Mouse (Mus musculus) hematopoietic stem cell, adult 5-6 weeks (primary cell): Measurements from ENCODE around the gene Rpgr. TPM values are rescaled to one million over a fixed set of nuclear protein-coding genes. Genes with fewer than 3 reads are reported as not detected.

Source experiments
- ATAC-seq, 2 experiments: fragments of 125-278 bp in 1 of 2; replicated peaks in 1 of 2; 2 replicates each; pipeline ENCODE4 v1.8.0; 2016 to 2017; ENCODE audit warnings: inconsistent platforms in 2 of 2, mild to moderate bottlenecking in 2 of 2, moderate number of reproducible peaks in 2 of 2, low read depth in 1 of 2, moderate TSS enrichment in 1 of 2; ENCODE audit not compliant: low FRiP score in 2 of 2, poor library complexity in 2 of 2, severe bottlenecking in 2 of 2, insufficient read depth in 1 of 2, low TSS enrichment in 1 of 2
- total RNA-seq: library from RNA; stranded (forward); fragments of 172-1452, 232-1000 nt; gene quantifications from 2 replicates; pipeline ENCODE4 v1.2.3, GENCODE M21; 2017

The Rpgr gene
- total RNA-seq = 9.7 and 14.9 TPM in 2 replicates

DNA sequence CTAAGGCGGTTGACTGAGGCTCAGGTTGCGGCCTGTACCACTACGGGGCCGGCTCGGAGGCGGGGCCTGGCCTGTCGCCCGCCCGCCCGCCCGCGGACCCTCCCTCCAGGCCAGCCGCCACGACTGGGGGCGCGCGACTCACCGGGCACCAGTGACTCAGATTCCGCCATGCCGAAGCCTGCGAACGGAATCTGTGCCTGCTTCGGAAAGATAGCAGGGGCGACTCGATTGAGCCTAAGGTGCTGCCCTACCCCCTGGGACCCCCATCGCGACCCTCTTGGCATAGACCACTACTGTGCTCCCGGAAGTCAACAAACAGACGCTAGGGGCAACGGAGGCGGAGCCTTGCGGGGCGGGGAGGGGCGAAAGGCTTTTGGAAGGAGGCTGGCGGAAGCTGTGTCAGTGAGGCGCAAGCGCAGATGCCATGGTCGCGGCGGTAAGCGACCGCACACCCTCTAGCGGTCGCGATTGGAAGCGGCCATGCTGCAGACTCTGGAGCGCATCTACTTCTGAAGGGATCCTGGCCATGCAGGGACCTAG, at the start of gene Rpgr:
TSS of gene Rpgr (minus strand) at position 511 of the 540 bp plus-strand sequence.
- peak; percentile 99 for ATAC-seq

GRCm38 (mm10) chrX:10258260-10258659, 41.5 kb upstream of the Rpgr start:
- ATAC-seq = no peak

GRCm38 (mm10) chrX:10257774-10258173, 41.1 kb upstream of the Rpgr start:
- ATAC-seq = no peak

GRCm38 (mm10) chrX:10251852-10252504, 35.3 kb upstream of the Rpgr start, which contains the start of gene Otc:
Gene Otc, plus strand, starts transcription at chrX:10252305.
- ATAC-seq = no peak

DNA sequence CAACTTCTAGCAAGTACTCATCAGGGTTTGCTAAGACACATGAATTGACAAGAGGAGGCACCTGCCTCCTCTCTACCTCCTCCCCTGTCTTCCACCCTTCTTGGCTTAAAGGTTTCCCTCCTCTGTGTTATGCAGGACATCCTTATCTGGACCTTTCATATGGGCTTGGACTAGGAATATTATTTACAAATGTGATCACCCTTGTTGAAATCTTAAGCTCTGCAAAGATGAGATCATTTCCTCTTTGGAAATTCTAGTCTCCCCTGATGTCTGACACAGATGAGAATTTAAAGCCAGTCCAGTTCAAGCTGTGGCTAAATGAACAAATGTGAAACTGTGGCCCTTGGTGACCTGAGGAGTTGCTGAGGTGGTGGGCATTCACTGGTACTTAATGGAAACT, 34.6 kb upstream of the Rpgr start:
- ATAC-seq = no peak

GRCm38 (mm10) chrX:10243916-10244315, 27.2 kb upstream of the Rpgr start:
- no peak for ATAC-seq

- ATAC-seq = no peak
These were observed 22.8 kb upstream of the Rpgr start for GRCm38 (mm10) chrX:10239515-10239914.

- no peak for ATAC-seq
These were observed 17.9 kb upstream of the Rpgr start for GRCm38 (mm10) chrX:10234617-10235016.

- ATAC-seq = no peak
These were observed 16.3 kb upstream of the Rpgr start for GRCm38 (mm10) chrX:10233051-10233450.

DNA sequence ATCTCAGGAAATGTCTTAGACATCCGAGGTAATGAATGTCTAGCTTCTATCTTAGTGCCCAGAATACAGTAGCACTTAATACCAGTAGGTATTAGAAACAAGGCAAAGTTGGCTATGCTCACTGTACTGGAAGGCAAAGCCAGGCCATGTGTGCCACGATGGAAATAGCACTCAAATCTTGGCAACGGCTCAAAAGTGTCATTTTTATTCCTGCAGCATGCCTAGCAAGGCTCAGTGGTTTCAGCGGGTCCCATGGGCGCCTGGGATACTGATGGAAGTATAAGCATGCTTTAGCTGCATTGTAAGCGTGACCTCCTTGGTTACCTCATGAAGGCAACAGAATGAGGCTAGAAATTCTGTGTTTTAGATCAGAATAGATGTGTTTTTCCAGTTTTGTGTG, 2.6 kb upstream of the Rpgr start:
- no peak for ATAC-seq

DNA sequence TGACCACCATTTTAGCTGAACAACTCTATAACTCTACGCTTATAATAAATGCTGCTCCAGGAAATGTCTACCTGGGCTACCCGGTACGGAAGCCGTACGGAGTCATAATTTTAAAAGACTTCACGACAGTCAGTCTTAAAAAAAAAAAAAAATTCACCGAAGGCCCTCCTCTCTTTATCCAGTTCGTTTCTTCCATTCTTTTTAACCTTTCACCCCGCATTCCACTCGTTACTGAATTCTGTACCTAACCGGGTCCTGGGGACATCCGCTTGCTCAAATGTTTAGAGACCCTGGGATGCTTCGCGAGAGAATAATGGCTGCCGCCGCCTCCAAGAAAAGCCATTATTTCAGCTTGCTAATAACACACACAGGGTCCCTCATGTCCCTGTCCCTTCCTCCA, 748 bp downstream of the Rpgr start:
- ATAC-seq = 0 out of 4 replicates have a peak, but pooled peaks of 1 of the 2 experiments have one; percentile 12

- ATAC-seq = no peak
These were observed 10.8 kb downstream of the Rpgr start for GRCm38 (mm10) chrX:10205937-10206336.

DNA sequence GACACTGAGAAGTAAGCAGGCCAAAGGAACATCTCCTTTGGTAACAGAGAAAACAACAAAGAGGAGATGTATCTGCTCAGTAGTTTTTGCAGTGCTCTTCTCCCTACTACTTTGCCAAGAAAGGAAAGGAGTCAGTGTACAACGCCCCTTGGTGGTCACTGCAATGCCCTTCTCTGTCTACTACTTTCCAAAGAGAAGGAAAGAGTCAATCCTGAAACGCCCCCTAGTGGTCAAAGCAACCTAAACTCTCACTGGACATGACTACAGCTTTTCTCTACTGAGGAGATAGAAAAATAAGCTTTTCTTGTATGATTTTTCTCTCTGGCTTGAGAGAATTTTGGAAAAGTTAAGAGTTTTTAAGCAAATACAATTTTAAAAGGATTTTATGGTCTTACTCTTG, 15.4 kb downstream of the Rpgr start:
- no peak; a peak in 1 of 4 replicates for ATAC-seq

DNA sequence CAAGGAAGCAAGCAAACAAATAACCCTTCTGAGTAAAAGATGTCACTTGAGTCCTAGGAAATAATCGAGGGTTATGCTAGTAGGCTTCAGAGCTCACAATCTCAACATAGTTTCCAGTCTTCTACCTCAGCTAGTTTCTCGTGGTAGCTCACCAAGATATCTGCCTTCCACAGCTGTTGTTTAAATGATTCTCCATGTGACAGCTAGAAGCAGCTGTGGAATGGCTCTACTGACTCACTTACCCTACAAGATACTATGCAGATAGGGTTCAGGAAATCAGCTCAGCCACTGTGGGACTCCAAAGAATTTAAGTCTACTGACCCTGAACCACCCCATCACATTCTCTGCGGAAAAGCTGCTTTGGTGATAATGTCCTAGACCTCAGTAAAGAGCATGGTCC, 64.3 kb downstream of the Rpgr start:
- no peak for ATAC-seq

DNA sequence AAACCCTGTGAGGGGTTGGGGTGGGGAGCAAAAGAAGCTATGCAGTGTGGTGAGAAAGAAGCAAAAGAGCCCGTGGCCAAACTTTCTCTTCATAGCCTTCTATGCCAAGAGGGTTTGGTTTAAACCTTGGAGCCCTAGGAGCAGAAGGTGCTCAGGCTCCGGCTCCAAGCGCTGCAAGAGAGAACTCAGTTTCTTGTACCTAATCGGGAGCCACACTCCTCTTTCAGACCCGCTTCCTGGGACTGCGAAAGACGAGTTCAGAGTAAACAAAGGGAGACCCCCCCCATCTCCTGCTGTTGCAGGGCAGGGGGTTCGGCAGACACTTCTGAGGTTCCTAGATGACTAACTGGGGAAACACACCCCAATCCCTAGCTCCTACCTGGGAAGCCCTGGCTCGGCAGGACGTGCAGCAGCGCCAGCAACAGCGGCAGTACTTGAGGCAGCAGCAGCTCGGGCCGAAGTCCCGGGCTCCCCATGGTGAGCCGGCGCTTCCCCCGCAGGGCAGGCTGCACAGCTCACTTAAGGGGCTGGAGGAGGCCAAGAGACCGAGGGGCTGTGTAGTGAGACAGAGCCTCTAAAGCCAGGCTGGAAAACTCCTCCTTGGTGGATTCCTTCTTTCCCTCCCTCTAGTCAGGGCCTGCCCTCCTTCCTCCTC, 99.5 kb downstream of the Rpgr start, which contains the start of gene Srpx:
TSS of gene Srpx (minus strand) at position 645 of the 655 bp plus-strand sequence.
- ATAC-seq = peak in 1 of 2 experiments; percentile 12; a peak in 1 of 4 replicates

- no peak for ATAC-seq
These were observed 100.9 kb downstream of the Rpgr start for GRCm38 (mm10) chrX:10115780-10116179.

DNA sequence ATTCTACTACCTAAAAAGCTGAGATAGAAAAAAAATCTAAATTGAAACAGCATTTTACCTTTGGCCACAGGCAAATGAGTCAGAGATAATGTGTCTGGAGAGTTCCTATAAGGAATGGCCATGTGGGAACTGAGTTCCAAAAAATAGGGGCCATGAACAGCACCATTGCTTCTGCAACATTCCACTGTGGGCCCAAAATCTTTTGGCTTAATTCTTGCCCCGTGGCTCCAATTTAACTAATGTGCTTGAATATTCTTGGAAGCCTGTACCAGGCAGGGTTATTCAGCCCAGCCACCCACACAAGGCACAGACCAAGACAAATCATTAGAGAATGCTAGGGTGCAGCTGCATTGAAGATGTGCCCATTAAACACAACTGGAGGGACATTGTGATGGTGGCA, 106.0 kb downstream of the Rpgr start:
- ATAC-seq = no peak

DNA sequence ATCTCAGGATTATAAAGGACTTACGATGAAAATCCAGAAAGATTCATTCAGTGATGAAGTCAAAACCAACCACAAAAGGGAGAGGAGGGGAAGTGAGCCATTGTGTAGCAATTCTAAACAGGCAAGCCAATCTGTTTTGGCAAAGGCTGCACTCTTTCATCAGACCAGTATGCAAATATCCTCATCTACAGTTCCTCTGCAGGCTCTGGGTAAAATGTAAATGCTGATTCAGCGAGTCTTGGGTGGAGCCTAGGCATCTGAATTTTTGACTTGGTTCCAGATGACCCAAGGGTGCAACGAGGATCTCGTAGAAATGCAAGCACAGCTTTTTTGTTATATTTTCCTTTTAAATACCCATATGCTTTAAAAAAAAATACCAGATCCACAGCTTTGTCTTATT, 108.2 kb downstream of the Rpgr start:
- no peak for ATAC-seq
